Comparison of ENCODE assay signal across 8 mouse cellular contexts in genomic region chr4:132946047-132947001, GRCm38 (mm10). TPM values are rescaled to one million over a fixed set of nuclear protein-coding genes. Genes with fewer than 3 reads are reported as not detected.
DNase-seq lines count a peak whose midpoint lies in the region; ATAC-seq and TF ChIP-seq lines count a peak whose summit lies in the region.

No protein-coding gene starts in this region.

- H3K4me2 ChIP-seq in intestine, postnatal 0 days (replicated peaks; ENCODE audit: low read depth) = peak overlapping the region; percentile 56
- H3K4me2 ChIP-seq in liver, embryonic 12.5 days = peak overlapping the region; percentile 55
- H3K4me2 ChIP-seq in myocyte (ENCODE audit: low read depth) = peak overlapping the region; percentile 83

- no peaks in the 10 kb centered on the region for H3K9me3 ChIP-seq in intestine, postnatal 0 days (ENCODE audit: control insufficient read depth)
- H3K9me3 ChIP-seq in liver, embryonic 12.5 days (replicated peaks) = no peaks in the 10 kb centered on the region

- peak; percentile 45 for DNase-seq in ovary, postnatal 36 days (ENCODE audit: low spot score)
- no peak for DNase-seq in ovary, adult 18-20 months (ENCODE audit: low spot score)
- peak; percentile 62 for DNase-seq in testis, postnatal 14 days (ENCODE audit: low spot score)

- peak overlapping the region; percentile 57 for H3K27ac ChIP-seq in intestine, postnatal 0 days (ENCODE audit: low read depth, low read length)
- H3K27ac ChIP-seq in liver, embryonic 12.5 days = peak overlapping the region; percentile 60

- no peak for TF ChIP-seq CTCF in intestine, postnatal 0 days (IDR thresholded peaks at IDR 0.05; ENCODE audit: low read depth)

- TF ChIP-seq POLR2A in myocyte (IDR thresholded peaks at IDR 0.05; ENCODE audit: insufficient read length, low read depth) = no peak

- peak; percentile 64 for ATAC-seq in common myeloid progenitor, adult 5-6 weeks (replicated peaks; ENCODE audit: low read depth, poor library complexity, severe bottlenecking)
- ATAC-seq in granulocyte monocyte progenitor cell, adult 5-6 weeks (replicated peaks; ENCODE audit: poor library complexity, severe bottlenecking) = peak; percentile 40; the same call in 1 of the 2 replicates
- ATAC-seq in intestine, postnatal 0 days = peak; percentile 53; the same call in 1 of the 2 replicates
- ATAC-seq in liver, embryonic 12.5 days = no peak

- no peaks in the 10 kb centered on the region for H3K79me2 ChIP-seq in myocyte (ENCODE audit: control insufficient read depth, insufficient read depth)

- H3ac ChIP-seq in myocyte (ENCODE audit: control insufficient read depth, insufficient read length) = no peak overlapping the region

- H3K27me3 ChIP-seq in intestine, postnatal 0 days (replicated peaks; ENCODE audit: control insufficient read depth, insufficient read depth, low read length) = no peaks in the 10 kb centered on the region
- peaks cover 12% of the 10 kb centered on the region for H3K27me3 ChIP-seq in liver, embryonic 12.5 days (replicated peaks)
- H3K27me3 ChIP-seq in myocyte (ENCODE audit: control insufficient read depth, insufficient read depth, insufficient read length) = no peaks in the 10 kb centered on the region

- H3K4me1 ChIP-seq in intestine, postnatal 0 days (replicated peaks; ENCODE audit: control insufficient read depth, insufficient read depth, low read length) = no peaks in the 10 kb centered on the region
- peaks cover 42% of the 10 kb centered on the region for H3K4me1 ChIP-seq in liver, embryonic 12.5 days

- H3K9ac ChIP-seq in intestine, postnatal 0 days (ENCODE audit: low read depth, low read length) = no peak overlapping the region; the same call in 1 of the 2 replicates
- peak overlapping the region; percentile 3; the same call in 1 of the 2 replicates for H3K9ac ChIP-seq in liver, embryonic 12.5 days

- H3K4me3 ChIP-seq in intestine, postnatal 0 days (ENCODE audit: low read depth, low read length) = 0 out of 2 replicates have a peak overlapping the region, but pooled peaks have one; percentile 4
- H3K4me3 ChIP-seq in liver, embryonic 12.5 days = peak overlapping the region; percentile 18
- no peak overlapping the region for H3K4me3 ChIP-seq in myocyte

- no peaks in the 10 kb centered on the region for H3K36me3 ChIP-seq in intestine, postnatal 0 days (ENCODE audit: control insufficient read depth, insufficient read depth)
- H3K36me3 ChIP-seq in liver, embryonic 12.5 days = no peaks in the 10 kb centered on the region
- H3K36me3 ChIP-seq in myocyte (ENCODE audit: control insufficient read depth, insufficient read depth) = no peaks in the 10 kb centered on the region

- WGBS in intestine, postnatal 0 days = 21% methylated on average over 27 of the region's 27 CpGs
- WGBS in liver, embryonic 12.5 days (ENCODE audit: insufficient replicate concordance) = 19% methylated on average over 27 of the region's 27 CpGs

TF ChIP-seq in myocyte, 11 proteins besides CTCF, POLR2A, EP300 and RAD21:
- TF ChIP-seq REST (IDR thresholded peaks at IDR 0.05; ENCODE audit: insufficient read depth, insufficient read length) (no peak), E2F4 (IDR thresholded peaks at IDR 0.05; ENCODE audit: insufficient read depth) (no peak), CEBPB (IDR thresholded peaks at IDR 0.05; ENCODE audit: insufficient read depth, poor library complexity, severe bottlenecking) (no peak), MYOG (IDR thresholded peaks at IDR 0.05; ENCODE audit: control insufficient read depth in 1 of 3, insufficient read depth in 1 of 3, insufficient read length in 2 of 3, low read depth in 2 of 3) (no peak), POLR2AphosphoS2 (IDR thresholded peaks at IDR 0.05; ENCODE audit: insufficient read length, low read depth) (no peak), USF1 (IDR thresholded peaks at IDR 0.05; ENCODE audit: low read depth) (no peak), TCF12 (IDR thresholded peaks at IDR 0.05; ENCODE audit: insufficient read depth, poor library complexity, severe bottlenecking) (no peak)

RNA-seq across cellular contexts. Expression of gene Fam76a, which starts 24.0 kb away (rescaled TPM):
- total RNA-seq in common myeloid progenitor, adult 5-6 weeks (2017) = 25.2 and 33.5 TPM in 2 replicates
- 15.1 and 25.0 TPM in 2 replicates for total RNA-seq in granulocyte monocyte progenitor cell, adult 5-6 weeks (2014; fragmentation: Nextera tagmentation)
- 17.5 and 17.6 TPM in 2 replicates for total RNA-seq in granulocyte monocyte progenitor cell, adult 5-6 weeks (2017)
- 46.5 and 58.8 TPM in 2 replicates for polyA plus RNA-seq in intestine, postnatal 0 days (2015; fragmentation: Nextera tagmentation; extraction: Ambion mirVana)
- polyA plus RNA-seq in liver, embryonic 12.5 days (2016; fragmentation: Nextera tagmentation; extraction: Ambion mirVana) = 22.6 and 25.8 TPM in 2 replicates
- polyA plus RNA-seq in myocyte (2012; fragmentation: generic; extraction: Trizol) = 13.0 TPM

RNA-seq across cellular contexts. Expression of gene Fgr, which starts 27.6 kb away (rescaled TPM):
- 0.53 and 0.96 TPM in 2 replicates for total RNA-seq in common myeloid progenitor, adult 5-6 weeks (2017)
- not detected in 2 replicates for total RNA-seq in granulocyte monocyte progenitor cell, adult 5-6 weeks (2014; fragmentation: Nextera tagmentation)
- total RNA-seq in granulocyte monocyte progenitor cell, adult 5-6 weeks (2017) = 0.99 and 2.4 TPM in 2 replicates
- polyA plus RNA-seq in intestine, postnatal 0 days (2015; fragmentation: Nextera tagmentation; extraction: Ambion mirVana) = 2.0 and 2.4 TPM in 2 replicates
- polyA plus RNA-seq in liver, embryonic 12.5 days (2016; fragmentation: Nextera tagmentation; extraction: Ambion mirVana) = 0.60 and 0.73 TPM in 2 replicates
- polyA plus RNA-seq in myocyte (2012; fragmentation: generic; extraction: Trizol) = not detected
